ENCODE assay signal across 8 mouse cellular contexts in genomic region chr2:128817786-128818681, GRCm38 (mm10). TPM values are rescaled to one million over a fixed set of nuclear protein-coding genes. Genes with fewer than 3 reads are reported as not detected.
DNase-seq lines count a peak whose midpoint lies in the region; ATAC-seq lines count a peak whose summit lies in the region.

TSS of gene Tmem87b (plus strand) at chr2:128818118.

- intact Hi-C loops in gastrocnemius, postnatal 14 days (cut with DNase I; ENCODE audit: low total_unique reads) = loop anchor here (5.0 kb wide), 1 partner anchor 121 kb away; the partner anchor contains the start of gene Mertk
- intact Hi-C loops in left cerebral cortex, postnatal 10 days (cut with DNase I) = loop anchor here (1.0 kb wide), 1 partner anchor 120 kb away; the partner anchor contains the start of gene Mertk

- peak; percentile 88 for ATAC-seq in inflammation-experienced regulatory T-cells, adult 6 months
- peak; percentile 86 for ATAC-seq in megakaryocyte-erythroid progenitor cell, adult 5-6 weeks (replicated peaks; ENCODE audit: low FRiP score, low TSS enrichment, poor library complexity, severe bottlenecking)

- DNase-seq in adrenal gland, adult (ENCODE audit: inconsistent age in 2 of 2, low spot score in 1 of 2) = peak; percentile 96 to 100
- peak; percentile 97 for DNase-seq in embryo, embryonic 10.5 days (ENCODE audit: low spot score)
- peak; percentile 96 for DNase-seq in gastrocnemius, postnatal 14 days
- DNase-seq in left cerebral cortex, postnatal 10 days (ENCODE audit: extremely low spot score in 1 of 2, low spot score in 2 of 2) = peak; percentile 94 to 95
- peak; percentile 96 for DNase-seq in right cerebral cortex, postnatal 25 days
- DNase-seq in urinary bladder, postnatal 4 days (ENCODE audit: low spot score in 2 of 2) = peak; percentile 96 to 97

RNA-seq across cellular contexts. Expression of gene Tmem87b, which starts in this region (rescaled TPM):
- total RNA-seq in gastrocnemius, postnatal 14 days (2021) = 10 to 100 TPM; 13.0 to 13.3 TPM
- polyA plus RNA-seq in inflammation-experienced regulatory T-cells, adult 6 months (2017; shearing (Covaris generic)) = 10 to 100 TPM; 11.3 to 18.5 (median 16.0) TPM
- 10 to 100 TPM; 31.8 to 34.3 TPM for total RNA-seq in left cerebral cortex, postnatal 10 days (2021)
- total RNA-seq in megakaryocyte-erythroid progenitor cell, adult 5-6 weeks (2014; fragmentation: Nextera tagmentation) = 7.7 and 9.4 TPM in 2 replicates
- 14.3 and 16.2 TPM in 2 replicates for total RNA-seq in megakaryocyte-erythroid progenitor cell, adult 5-6 weeks (2017)

Comparison
In these comparisons a context has a peak if more than half of its experiments do, and no peak if none do; other contexts are left out.
1. Peak in every context shown above with its lines: DNase-seq and ATAC-seq.